Mouse (Mus musculus) G1E (cell line): ENCODE data around the gene Arl2. TPM values are rescaled to one million over a fixed set of nuclear protein-coding genes. Genes with fewer than 3 reads are reported as not detected.
A peak's percentile ranks its signal among the peaks of the same experiment; 100 is the strongest.

Experiments
- ATAC-seq: 2 replicates; pipeline ENCODE4 v1.8.0; 2016; ENCODE audit warnings: mild to moderate bottlenecking; ENCODE audit not compliant: insufficient number of reproducible peaks, poor library complexity, low FRiP score, severe bottlenecking; ENCODE audit errors: extremely low read depth
- DNase-seq: peaks from one replicate; pipeline ENCODE4 v3.0.0; 2012; ENCODE audit warnings: low spot score
- H3K27me3 ChIP-seq: 2 replicates; pipeline ENCODE4 v1.6.1; 2012; ENCODE audit warnings: mild to moderate bottlenecking, low read length, inconsistent platforms; ENCODE audit not compliant: insufficient read depth
- H3K36me3 ChIP-seq: replicated peaks from 2 replicates; pipeline ENCODE3; 2012; ENCODE audit warnings: mild to moderate bottlenecking, inconsistent platforms
- H3K4me1 ChIP-seq: 2 replicates; pipeline ENCODE4 v1.6.1; 2012; ENCODE audit warnings: low read depth, low read length, inconsistent platforms, mixed read lengths; ENCODE audit not compliant: insufficient read depth
- H3K4me3 ChIP-seq: 2 replicates; pipeline ENCODE4 v1.5.1; 2012; ENCODE audit warnings: low read depth, mild to moderate bottlenecking, inconsistent platforms, low read length, moderate library complexity, mixed read lengths
- H3K9me3 ChIP-seq: replicated peaks from 2 replicates; pipeline ENCODE4 v1.6.1; 2012; ENCODE audit warnings: inconsistent platforms
- CTCF ChIP-seq: IDR thresholded peaks from 2 replicates; pipeline ENCODE4 v1.5.1; 2012; ENCODE audit warnings: low read depth, low read length, inconsistent platforms, mixed read lengths
- GATA1 ChIP-seq: IDR thresholded peaks from 2 replicates; pipeline ENCODE4 v1.6.1; 2012; ENCODE audit warnings: borderline replicate concordance, low read length, inconsistent platforms, mixed read lengths
- GATA2 ChIP-seq: IDR thresholded peaks from 2 replicates; pipeline ENCODE4 v1.6.1; 2012; ENCODE audit warnings: low read depth, low read length, inconsistent platforms, borderline replicate concordance
- POLR2AphosphoS5 ChIP-seq: IDR thresholded peaks from 2 replicates; pipeline ENCODE4 v1.6.1; 2012; ENCODE audit warnings: low read depth, low read length, inconsistent platforms; ENCODE audit not compliant: insufficient replicate concordance
- TAL1 ChIP-seq: conservative IDR thresholded peaks from 2 replicates; pipeline ENCODE4 v1.6.1; 2012; ENCODE audit warnings: low read depth, low read length, inconsistent platforms, mixed read lengths
- polyA plus RNA-seq: library from polyadenylated mRNA; stranded (reverse); fragments of >175 nt; gene quantifications from 2 replicates; pipeline ENCODE4 v1.2.3, GENCODE M21; 2012
- total RNA-seq, 2 experiments: library from RNA; stranded (forward) in 1 of 2; stranded (reverse) in 1 of 2; fragments of 200-1000 nt in 1 of 2; fragments of >200 nt in 1 of 2; fragmentation: Nextera tagmentation in 1 of 2; gene quantifications; 2 replicates each; pipeline ENCODE4 v1.2.3; 2014 to 2017

Arl2 gene
- total and polyA plus RNA-seq, 3 experiments, result 28.5 to 76.9 (median 49.8) TPM

DNA sequence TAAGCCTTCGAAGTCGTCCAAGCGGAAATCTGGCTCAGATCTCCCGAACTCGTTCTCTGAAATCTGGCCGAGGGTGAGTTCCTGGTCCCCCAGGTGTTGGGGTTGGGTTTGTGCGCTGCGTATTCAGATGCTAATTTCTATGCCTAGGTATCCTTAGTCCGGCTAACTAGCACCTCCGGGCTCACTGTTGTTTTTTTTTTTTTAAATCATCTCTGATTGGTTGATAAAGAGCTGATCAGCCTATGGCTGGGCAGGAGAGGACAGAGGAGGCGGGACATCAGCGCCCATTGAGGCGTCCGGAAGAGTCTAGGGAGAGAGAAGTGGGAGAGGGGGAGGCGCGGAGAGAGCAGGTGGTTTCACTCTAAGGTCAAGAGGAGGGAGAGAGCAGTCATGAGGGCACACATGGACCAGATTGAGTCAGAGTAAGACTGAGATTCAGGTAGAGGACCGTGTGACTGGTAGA lies 55.9 kb downstream of the Arl2 start:
- H3K9me3 ChIP-seq, result no peaks in the 10 kb centered on the region
- TF ChIP-seq GATA2 (no peak), CTCF (no peak), TAL1 (no peak), POLR2AphosphoS5 (no peak)
- ATAC-seq (peak; percentile 87), DNase-seq (peak; percentile 93)
- peaks cover 68% of the 10 kb centered on the region for H3K4me1 ChIP-seq
- no peaks in the 10 kb centered on the region for H3K27me3 ChIP-seq
- H3K4me3 ChIP-seq, result peak overlapping the region; percentile 93
- peaks cover 85% of the 10 kb centered on the region for H3K36me3 ChIP-seq

DNA sequence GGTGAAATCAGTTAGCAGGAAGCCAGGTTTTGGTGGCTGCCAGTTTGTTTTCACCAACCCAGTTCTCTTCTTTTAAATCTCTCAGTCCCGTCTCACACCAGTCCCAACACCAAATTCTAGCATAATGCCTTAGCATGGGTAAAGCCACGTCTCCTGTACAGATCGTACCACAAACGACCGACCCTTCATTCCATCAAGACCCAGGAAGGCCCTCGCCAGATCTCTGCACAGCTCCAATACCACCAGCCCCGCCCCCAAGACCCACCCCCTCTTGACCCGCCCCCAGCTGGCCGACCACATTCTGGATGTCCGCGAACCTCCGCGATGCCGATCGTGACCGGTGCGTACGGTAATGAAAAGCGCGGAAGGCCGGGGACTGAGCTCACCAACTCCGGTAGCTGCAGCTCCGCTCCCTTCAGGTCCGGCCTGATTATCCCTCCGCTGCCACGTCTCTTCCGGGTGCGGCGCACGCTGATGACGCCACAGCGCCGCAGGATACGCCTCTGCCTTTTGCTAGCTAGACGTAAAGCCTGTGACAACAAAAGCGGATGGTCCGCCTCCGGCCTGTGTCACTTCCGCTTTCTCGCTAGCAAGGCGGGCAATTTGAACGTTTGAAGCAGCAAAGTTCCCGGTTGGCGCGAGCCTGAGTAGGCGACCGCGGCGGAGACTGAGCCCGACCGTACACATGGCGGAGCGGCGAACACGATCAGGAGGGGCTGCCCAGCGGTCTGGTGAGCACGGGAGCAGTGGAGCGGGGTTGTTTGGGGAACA lies 56.7 kb downstream of the Arl2 start, which contains the start of the genes Zfpl1 and Cdca5:
Gene Zfpl1 (minus strand): TSS at position 479 of the 771 bp plus-strand sequence.
Gene Cdca5 (plus strand): TSS at position 506 of the 771 bp plus-strand sequence.
- DNase-seq (peak; percentile 84), ATAC-seq (peak; percentile 63)
- Histone ChIP-seq H3K4me3 (peak within 1 kb of the TSS; percentile 93), H3K9me3 (no peaks in the 10 kb centered on the region), H3K27me3 (no peaks in the 10 kb centered on the region), H3K4me1 (peaks cover 60% of the 10 kb centered on the region), H3K36me3 (peaks cover 85% of the 10 kb centered on the region)
- TF ChIP-seq TAL1 (no peak), GATA1 (no peak), POLR2AphosphoS5 (no peak), GATA2 (no peak), CTCF (no peak)

Other genes starting within 250 kb of the Arl2 start
Only the 20 nearest of the 31 such genes appear.
- gene Capn1, start 125.7 kb downstream of the Arl2 start, total RNA-seq (2014; fragmentation: Nextera tagmentation), result 38.5 and 40.9 TPM in 2 replicates
- 55.5 and 56.5 TPM in 2 replicates for gene Capn1, start 125.7 kb downstream of the Arl2 start, total RNA-seq (2017)
- gene Capn1, start 125.7 kb downstream of the Arl2 start, polyA plus RNA-seq, result 140 and 168 TPM in 2 replicates
- gene Syvn1, start 95.0 kb downstream of the Arl2 start, total RNA-seq (2014; fragmentation: Nextera tagmentation), result 27.0 and 39.7 TPM in 2 replicates
- gene Syvn1, start 95.0 kb downstream of the Arl2 start, total RNA-seq (2017), result 4.8 and 5.9 TPM in 2 replicates
- gene Syvn1, start 95.0 kb downstream of the Arl2 start, polyA plus RNA-seq, result 78.2 and 84.1 TPM in 2 replicates
- 46.6 and 51.6 TPM in 2 replicates for gene Mrpl49, start 83.8 kb downstream of the Arl2 start, total RNA-seq (2014; fragmentation: Nextera tagmentation)
- 46.9 and 52.4 TPM in 2 replicates for gene Mrpl49, start 83.8 kb downstream of the Arl2 start, total RNA-seq (2017)
- 41.8 and 46.8 TPM in 2 replicates for gene Mrpl49, start 83.8 kb downstream of the Arl2 start, polyA plus RNA-seq
- 3,086 and 3,502 TPM in 2 replicates for gene Fau, start 83.7 kb downstream of the Arl2 start, total RNA-seq (2014; fragmentation: Nextera tagmentation)
- 2,639 and 2,986 TPM in 2 replicates for gene Fau, start 83.7 kb downstream of the Arl2 start, total RNA-seq (2017)
- gene Fau, start 83.7 kb downstream of the Arl2 start, polyA plus RNA-seq, result 5,636 and 5,712 TPM in 2 replicates
- 8.3 and 16.3 TPM in 2 replicates for gene Znhit2, start 80.4 kb downstream of the Arl2 start, total RNA-seq (2014; fragmentation: Nextera tagmentation)
- 11.0 and 23.3 TPM in 2 replicates for gene Znhit2, start 80.4 kb downstream of the Arl2 start, total RNA-seq (2017)
- gene Znhit2, start 80.4 kb downstream of the Arl2 start, polyA plus RNA-seq, result 58.7 and 60.6 TPM in 2 replicates
- 22.9 and 24.0 TPM in 2 replicates for gene Tm7sf2, start 73.2 kb downstream of the Arl2 start, total RNA-seq (2014; fragmentation: Nextera tagmentation)
- 17.2 and 21.4 TPM in 2 replicates for gene Tm7sf2, start 73.2 kb downstream of the Arl2 start, total RNA-seq (2017)
- 15.0 and 20.0 TPM in 2 replicates for gene Tm7sf2, start 73.2 kb downstream of the Arl2 start, polyA plus RNA-seq
- gene Vps51, start 64.3 kb downstream of the Arl2 start, total RNA-seq (2014; fragmentation: Nextera tagmentation), result 24.7 and 32.4 TPM in 2 replicates
- 33.2 and 39.8 TPM in 2 replicates for gene Vps51, start 64.3 kb downstream of the Arl2 start, total RNA-seq (2017)
- gene Vps51, start 64.3 kb downstream of the Arl2 start, polyA plus RNA-seq, result 29.3 and 34.9 TPM in 2 replicates
- gene Tmem262, start 61.5 kb downstream of the Arl2 start, total RNA-seq (2014; fragmentation: Nextera tagmentation), result not detected in 2 replicates
- gene Tmem262, start 61.5 kb downstream of the Arl2 start, total RNA-seq (2017), result not detected in 2 replicates
- gene Tmem262, start 61.5 kb downstream of the Arl2 start, polyA plus RNA-seq, result not detected in 2 replicates
- not detected in 2 replicates for gene Gm28374, start 59.3 kb downstream of the Arl2 start, total RNA-seq (2014; fragmentation: Nextera tagmentation)
- 0.87 and 0.98 TPM in 2 replicates for gene Gm28374, start 59.3 kb downstream of the Arl2 start, total RNA-seq (2017)
- 0.37 and 0.75 TPM in 2 replicates for gene Gm28374, start 59.3 kb downstream of the Arl2 start, polyA plus RNA-seq
- 21.6 and 24.5 TPM in 2 replicates for gene Zfpl1, start 56.6 kb downstream of the Arl2 start, total RNA-seq (2014; fragmentation: Nextera tagmentation)
- 32.8 and 36.1 TPM in 2 replicates for gene Zfpl1, start 56.6 kb downstream of the Arl2 start, total RNA-seq (2017)
- gene Zfpl1, start 56.6 kb downstream of the Arl2 start, polyA plus RNA-seq, result 56.3 and 59.9 TPM in 2 replicates
- 24.7 and 45.0 TPM in 2 replicates for gene Cdca5, start 56.6 kb downstream of the Arl2 start, total RNA-seq (2014; fragmentation: Nextera tagmentation)
- 40.5 and 43.3 TPM in 2 replicates for gene Cdca5, start 56.6 kb downstream of the Arl2 start, total RNA-seq (2017)
- gene Cdca5, start 56.6 kb downstream of the Arl2 start, polyA plus RNA-seq, result 14.8 and 17.6 TPM in 2 replicates
- gene AC131692.1, start 47.1 kb downstream of the Arl2 start, total RNA-seq (2014; fragmentation: Nextera tagmentation), result 1.3 and 5.6 TPM in 2 replicates
- 1.3 and 1.4 TPM in 2 replicates for gene AC131692.1, start 47.1 kb downstream of the Arl2 start, total RNA-seq (2017)
- 3.4 and 3.5 TPM in 2 replicates for gene AC131692.1, start 47.1 kb downstream of the Arl2 start, polyA plus RNA-seq
- 1.1 and 1.8 TPM in 2 replicates for gene Naaladl1, start 35.8 kb downstream of the Arl2 start, total RNA-seq (2014; fragmentation: Nextera tagmentation)
- 0.44 and 0.87 TPM in 2 replicates for gene Naaladl1, start 35.8 kb downstream of the Arl2 start, total RNA-seq (2017)
- 0.32 and 0.36 TPM in 2 replicates for gene Naaladl1, start 35.8 kb downstream of the Arl2 start, polyA plus RNA-seq
- 7.9 and 10.1 TPM in 2 replicates for gene Sac3d1, start 22.9 kb downstream of the Arl2 start, total RNA-seq (2014; fragmentation: Nextera tagmentation)
- 10.2 and 22.9 TPM in 2 replicates for gene Sac3d1, start 22.9 kb downstream of the Arl2 start, total RNA-seq (2017)
- 69.2 and 78.7 TPM in 2 replicates for gene Sac3d1, start 22.9 kb downstream of the Arl2 start, polyA plus RNA-seq
- 21.4 and 25.7 TPM in 2 replicates for gene Snx15, start 13.2 kb downstream of the Arl2 start, total RNA-seq (2014; fragmentation: Nextera tagmentation)
- gene Snx15, start 13.2 kb downstream of the Arl2 start, total RNA-seq (2017), result 13.2 and 15.3 TPM in 2 replicates
- gene Snx15, start 13.2 kb downstream of the Arl2 start, polyA plus RNA-seq, result 70.1 and 84.0 TPM in 2 replicates
- not detected in 2 replicates for gene Batf2, start 565 bp downstream of the Arl2 start, total RNA-seq (2014; fragmentation: Nextera tagmentation)
- gene Batf2, start 565 bp downstream of the Arl2 start, total RNA-seq (2017), result 0.33 TPM in 1 of 2 replicates, not detected in the other
- not detected in 2 replicates for gene Batf2, start 565 bp downstream of the Arl2 start, polyA plus RNA-seq
- not detected in 2 replicates for gene Majin, start 42.8 kb upstream of the Arl2 start, total RNA-seq (2014; fragmentation: Nextera tagmentation)
- gene Majin, start 42.8 kb upstream of the Arl2 start, total RNA-seq (2017), result 0.11 TPM in 1 of 2 replicates, not detected in the other
- not detected in 2 replicates for gene Majin, start 42.8 kb upstream of the Arl2 start, polyA plus RNA-seq
- gene Gpha2, start 84.8 kb upstream of the Arl2 start, total RNA-seq (2014; fragmentation: Nextera tagmentation), result not detected in 2 replicates
- not detected in 2 replicates for gene Gpha2, start 84.8 kb upstream of the Arl2 start, total RNA-seq (2017)
- not detected in 2 replicates for gene Gpha2, start 84.8 kb upstream of the Arl2 start, polyA plus RNA-seq
- 3.4 and 9.0 TPM in 2 replicates for gene Ppp2r5b, start 94.3 kb upstream of the Arl2 start, total RNA-seq (2014; fragmentation: Nextera tagmentation)
- gene Ppp2r5b, start 94.3 kb upstream of the Arl2 start, total RNA-seq (2017), result 5.6 and 6.0 TPM in 2 replicates
- 7.1 and 8.9 TPM in 2 replicates for gene Ppp2r5b, start 94.3 kb upstream of the Arl2 start, polyA plus RNA-seq
- gene Atg2a, start 100.1 kb upstream of the Arl2 start, total RNA-seq (2014; fragmentation: Nextera tagmentation), result 18.4 and 31.8 TPM in 2 replicates
- gene Atg2a, start 100.1 kb upstream of the Arl2 start, total RNA-seq (2017), result 7.0 and 9.4 TPM in 2 replicates
- gene Atg2a, start 100.1 kb upstream of the Arl2 start, polyA plus RNA-seq, result 44.4 and 45.0 TPM in 2 replicates